Mouse (Mus musculus): ENCODE results near the gene Smad3.

Smad3 gene

GRCm38 (mm10) chr9:63709266-63709665, 48.5 kb downstream of the Smad3 start:
- peak; percentile 41 for DNase-seq (ENCODE audit: low read depth, low spot score)
- Histone ChIP-seq H3K27me3 (ENCODE audit: control insufficient read depth, insufficient read depth, low read length, poor library complexity, severe bottlenecking) (no peaks in the 10 kb centered on the region), H3K36me3 (ENCODE audit: control insufficient read depth, insufficient read depth, low read length, poor library complexity, severe bottlenecking) (no peaks in the 10 kb centered on the region)

DNA sequence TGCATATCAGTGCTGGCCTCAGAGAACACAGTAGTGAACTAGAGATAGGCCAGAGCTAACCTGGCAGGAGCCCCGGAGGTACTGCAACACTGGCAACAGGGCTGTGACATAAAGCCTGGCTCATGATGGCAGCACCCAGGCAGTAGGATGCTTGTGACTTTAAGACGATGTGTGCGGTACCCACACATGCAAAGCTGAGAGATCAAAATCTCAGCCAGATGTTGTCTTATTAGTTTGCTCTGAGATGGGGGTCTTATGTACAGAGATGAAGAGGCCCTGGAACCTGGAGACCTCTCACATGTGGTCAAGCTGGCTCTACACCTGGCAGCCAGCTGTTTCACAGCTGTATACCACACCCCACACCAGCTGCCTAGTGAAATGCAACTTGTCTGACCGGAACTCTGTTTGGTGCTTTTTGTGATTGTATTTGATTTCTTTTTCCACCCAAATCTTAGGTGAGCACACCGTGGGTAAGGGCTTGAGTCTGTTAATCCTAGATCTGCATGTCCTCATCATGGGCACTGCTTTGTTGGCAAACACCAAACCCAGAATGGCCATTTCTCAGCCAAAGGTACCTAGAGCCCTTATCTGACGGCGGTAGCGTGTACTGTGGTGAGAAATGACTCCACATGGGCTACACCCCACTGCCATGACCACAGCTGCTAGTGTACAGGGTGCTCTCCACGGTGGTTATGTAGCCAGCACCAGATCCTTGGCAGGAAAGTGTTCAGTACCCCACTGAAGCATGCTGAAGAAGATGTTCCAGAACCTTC, 49.8 kb downstream of the Smad3 start:
- no peaks in the 10 kb centered on the region for H3K36me3 ChIP-seq (ENCODE audit: control insufficient read depth, insufficient read depth, low read length, poor library complexity, severe bottlenecking)
- no peak for DNase-seq (ENCODE audit: low read depth, low spot score)
- H3K27me3 ChIP-seq (ENCODE audit: control insufficient read depth, insufficient read depth, low read length, poor library complexity, severe bottlenecking): no peaks in the 10 kb centered on the region

- Histone ChIP-seq H3K36me3 (ENCODE audit: control insufficient read depth, insufficient read depth, low read length, poor library complexity, severe bottlenecking) (no peaks in the 10 kb centered on the region), H3K27me3 (ENCODE audit: control insufficient read depth, insufficient read depth, low read length, poor library complexity, severe bottlenecking) (no peaks in the 10 kb centered on the region)
- DNase-seq (ENCODE audit: low read depth, low spot score): peak; percentile 84
Observed at GRCm38 (mm10) chr9:63706152-63706733, 51.6 kb downstream of the Smad3 start.

DNA sequence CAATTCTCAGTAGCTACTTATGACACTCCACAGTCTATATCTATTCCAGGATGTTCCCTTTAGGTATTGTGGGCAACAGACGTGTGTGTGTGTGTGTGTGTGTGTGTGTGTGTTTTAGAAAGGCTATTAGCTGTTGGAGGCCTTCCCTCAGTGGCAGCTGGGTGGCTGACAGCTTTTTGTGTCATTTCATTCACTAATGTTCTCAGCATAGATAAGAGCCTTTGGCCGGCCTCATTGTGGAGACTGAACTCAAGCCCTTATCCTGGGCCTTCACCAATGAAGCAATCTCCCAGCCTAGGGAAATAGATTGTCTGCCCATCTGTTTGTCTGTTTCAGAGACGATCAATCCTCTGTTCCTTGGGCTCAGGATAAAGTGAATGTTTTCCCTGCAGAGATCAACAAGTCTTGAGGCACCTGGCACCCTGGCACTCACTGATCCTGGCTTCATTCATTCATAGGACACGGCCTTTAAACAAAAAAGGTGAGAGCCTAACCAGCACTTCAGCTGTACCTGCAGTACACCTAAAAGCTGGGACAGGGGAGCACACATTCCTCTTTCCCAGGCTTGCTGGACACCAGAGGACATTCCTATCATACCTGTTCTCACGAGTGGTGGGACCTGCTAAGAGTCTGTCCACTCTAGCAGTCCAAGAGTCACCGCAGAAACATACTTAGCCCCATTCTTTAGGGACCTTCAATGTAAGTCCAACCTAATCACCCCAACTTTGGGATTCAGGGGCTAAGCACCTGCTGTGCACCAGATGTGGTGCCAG, 52.6 kb downstream of the Smad3 start:
- Histone ChIP-seq H3K36me3 (ENCODE audit: control insufficient read depth, insufficient read depth, low read length, poor library complexity, severe bottlenecking) (no peaks in the 10 kb centered on the region), H3K27me3 (ENCODE audit: control insufficient read depth, insufficient read depth, low read length, poor library complexity, severe bottlenecking) (no peaks in the 10 kb centered on the region)
- no peak for DNase-seq (ENCODE audit: low read depth, low spot score)

DNA sequence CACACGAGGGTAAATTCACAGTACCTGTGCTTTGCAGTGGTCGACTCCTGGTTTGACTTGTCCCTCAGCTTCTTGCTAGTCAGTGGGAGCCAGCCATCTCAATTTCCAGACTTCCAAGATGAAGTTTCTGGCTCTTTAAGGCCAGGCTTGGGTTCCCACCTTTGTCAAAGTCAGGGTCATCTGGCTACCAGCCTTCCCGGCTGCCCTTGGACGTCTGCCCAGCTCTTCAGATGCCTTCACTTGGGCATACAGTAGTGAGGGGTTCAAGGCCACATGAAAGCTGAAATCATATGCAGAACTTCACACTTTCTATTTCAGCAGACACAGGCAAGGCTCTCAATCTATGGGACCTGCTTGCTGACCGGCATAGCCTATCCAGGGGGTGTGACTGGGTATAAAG, 53.7 kb downstream of the Smad3 start:
- Histone ChIP-seq H3K27me3 (ENCODE audit: control insufficient read depth, insufficient read depth, low read length, poor library complexity, severe bottlenecking) (no peaks in the 10 kb centered on the region), H3K36me3 (ENCODE audit: control insufficient read depth, insufficient read depth, low read length, poor library complexity, severe bottlenecking) (no peaks in the 10 kb centered on the region)
- no peak for DNase-seq (ENCODE audit: low read depth, low spot score)

GRCm38 (mm10) chr9:63703236-63703785, 54.5 kb downstream of the Smad3 start:
- Histone ChIP-seq H3K27me3 (ENCODE audit: control insufficient read depth, insufficient read depth, low read length, poor library complexity, severe bottlenecking) (no peaks in the 10 kb centered on the region), H3K36me3 (ENCODE audit: control insufficient read depth, insufficient read depth, low read length, poor library complexity, severe bottlenecking) (no peaks in the 10 kb centered on the region)
- no peak for DNase-seq (ENCODE audit: low read depth, low spot score)

DNA sequence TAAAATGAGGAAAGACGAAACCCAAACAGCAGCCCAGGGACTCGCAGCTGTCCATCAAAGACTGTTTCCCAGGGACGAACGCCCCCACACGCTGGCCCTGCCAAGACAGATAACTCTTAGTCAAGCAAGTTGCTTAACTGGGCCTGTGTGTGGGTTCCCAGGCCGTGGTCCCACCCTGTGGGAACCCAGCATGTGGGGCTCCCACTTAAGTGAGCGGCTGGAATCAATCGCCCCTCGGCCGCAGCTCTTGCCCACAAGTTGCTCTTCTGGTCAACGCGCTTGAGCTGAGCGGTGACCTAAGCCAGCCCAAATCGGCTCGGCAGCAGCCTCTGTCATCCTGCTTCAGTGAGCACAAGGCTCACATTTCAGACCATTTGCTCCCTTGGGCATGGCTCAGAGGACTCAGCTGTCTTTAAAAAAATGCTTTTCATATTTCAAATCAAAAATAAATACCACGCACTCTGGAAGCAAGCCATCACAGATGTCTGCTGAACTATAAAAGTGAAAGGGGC, 55.2 kb downstream of the Smad3 start:
- DNase-seq (ENCODE audit: low read depth, low spot score): peak; percentile 40

GRCm38 (mm10) chr9:63701957-63702309, 55.9 kb downstream of the Smad3 start:
- H3K36me3 ChIP-seq (ENCODE audit: control insufficient read depth, insufficient read depth, low read length, poor library complexity, severe bottlenecking): no peaks in the 10 kb centered on the region
- H3K27me3 ChIP-seq (ENCODE audit: control insufficient read depth, insufficient read depth, low read length, poor library complexity, severe bottlenecking): no peaks in the 10 kb centered on the region
- DNase-seq (ENCODE audit: low read depth, low spot score): no peak

More for the DNA sequence above, 55.2 kb downstream of the Smad3 start:
- Histone ChIP-seq H3K27me3 (ENCODE audit: control insufficient read depth, insufficient read depth, low read length, poor library complexity, severe bottlenecking) (no peaks in the 10 kb centered on the region), H3K36me3 (ENCODE audit: control insufficient read depth, insufficient read depth, low read length, poor library complexity, severe bottlenecking) (no peaks in the 10 kb centered on the region)

GRCm38 (mm10) chr9:63701258-63701956, 56.4 kb downstream of the Smad3 start:
- Histone ChIP-seq H3K36me3 (ENCODE audit: control insufficient read depth, insufficient read depth, low read length, poor library complexity, severe bottlenecking) (no peaks in the 10 kb centered on the region), H3K27me3 (ENCODE audit: control insufficient read depth, insufficient read depth, low read length, poor library complexity, severe bottlenecking) (no peaks in the 10 kb centered on the region)
- no peak for DNase-seq (ENCODE audit: low read depth, low spot score)

DNA sequence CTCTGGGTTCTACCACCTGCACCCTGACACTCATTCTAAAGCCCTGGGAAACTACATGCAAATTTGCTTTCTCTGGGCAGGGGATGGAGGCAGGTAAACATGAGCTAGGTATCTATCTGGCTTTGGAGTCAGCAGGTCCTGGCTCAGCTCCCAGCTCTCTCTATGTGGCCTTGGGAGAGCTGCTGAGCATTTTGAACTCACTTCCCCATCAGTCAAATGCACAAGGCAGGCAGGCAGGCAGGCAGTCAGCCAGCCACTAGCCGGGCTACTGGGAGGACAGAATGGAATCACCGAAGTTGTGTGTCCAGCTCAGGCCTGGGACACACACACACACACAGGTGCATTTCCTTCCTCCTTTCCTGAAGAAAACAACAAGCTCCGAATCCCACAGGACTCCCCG, 58.6 kb downstream of the Smad3 start:
- Histone ChIP-seq H3K27me3 (ENCODE audit: control insufficient read depth, insufficient read depth, low read length, poor library complexity, severe bottlenecking) (no peaks in the 10 kb centered on the region), H3K36me3 (ENCODE audit: control insufficient read depth, insufficient read depth, low read length, poor library complexity, severe bottlenecking) (no peaks in the 10 kb centered on the region)
- no peak for DNase-seq (ENCODE audit: low read depth, low spot score)

GRCm38 (mm10) chr9:63698320-63699045, 59.3 kb downstream of the Smad3 start:
- DNase-seq (ENCODE audit: low read depth, low spot score): no peak
- Histone ChIP-seq H3K27me3 (ENCODE audit: control insufficient read depth, insufficient read depth, low read length, poor library complexity, severe bottlenecking) (no peaks in the 10 kb centered on the region), H3K36me3 (ENCODE audit: control insufficient read depth, insufficient read depth, low read length, poor library complexity, severe bottlenecking) (no peaks in the 10 kb centered on the region)

DNA sequence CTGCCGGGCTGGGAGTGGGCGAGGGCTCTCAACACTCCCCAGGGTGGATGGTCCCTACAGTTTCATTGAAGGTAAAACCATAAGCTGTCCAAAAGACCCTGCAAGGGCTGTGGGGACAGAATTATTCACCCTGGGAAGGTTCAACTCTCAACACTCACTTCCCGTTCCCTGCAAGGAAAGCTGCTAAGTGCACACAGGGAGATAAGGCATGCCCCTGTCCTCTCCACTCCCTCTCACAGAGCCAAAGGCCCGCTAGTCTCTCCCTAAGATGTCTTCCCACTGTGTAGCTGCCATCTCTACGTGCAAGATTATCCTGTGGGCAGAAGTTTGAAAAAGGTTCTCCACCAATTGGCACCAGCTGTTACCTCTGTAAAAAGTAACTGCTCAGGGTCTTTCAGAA, 60.2 kb downstream of the Smad3 start:
- Histone ChIP-seq H3K27me3 (ENCODE audit: control insufficient read depth, insufficient read depth, low read length, poor library complexity, severe bottlenecking) (no peaks in the 10 kb centered on the region), H3K36me3 (ENCODE audit: control insufficient read depth, insufficient read depth, low read length, poor library complexity, severe bottlenecking) (no peaks in the 10 kb centered on the region)
- DNase-seq (ENCODE audit: low read depth, low spot score): no peak

DNA sequence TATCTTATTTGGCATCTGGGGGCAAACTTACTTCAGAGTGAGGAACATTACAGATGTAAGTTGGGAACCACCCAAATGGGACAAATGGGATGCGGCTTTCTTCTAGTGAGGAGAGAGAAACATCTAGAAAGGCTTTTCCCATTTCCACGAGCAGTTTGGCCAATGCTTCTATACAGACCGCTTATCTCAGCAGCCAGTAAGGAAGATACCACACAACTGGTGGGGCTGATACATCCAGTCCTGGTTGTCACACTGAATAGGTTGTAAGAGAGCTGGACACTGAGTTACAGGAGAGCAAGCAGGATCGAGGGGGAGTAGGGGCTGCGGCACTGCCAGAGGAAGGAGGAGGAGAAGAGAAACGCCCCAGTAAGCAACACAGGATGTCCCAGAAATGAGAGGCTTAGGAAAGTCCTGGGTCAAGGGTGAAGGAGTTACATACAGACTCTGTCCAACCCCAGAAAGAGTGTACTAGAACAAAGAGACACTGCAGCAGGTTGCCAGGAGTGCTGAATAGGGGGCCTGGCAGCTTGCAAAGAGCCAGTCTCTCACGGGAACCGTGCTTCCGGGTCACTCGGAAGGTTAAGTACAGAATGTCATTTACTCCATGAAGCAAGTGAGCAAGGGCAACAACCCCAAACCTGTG, 61.2 kb downstream of the Smad3 start:
- no peak for DNase-seq (ENCODE audit: low read depth, low spot score)
- no peaks in the 10 kb centered on the region for H3K27me3 ChIP-seq (ENCODE audit: control insufficient read depth, insufficient read depth, low read length, poor library complexity, severe bottlenecking)
- no peaks in the 10 kb centered on the region for H3K36me3 ChIP-seq (ENCODE audit: control insufficient read depth, insufficient read depth, low read length, poor library complexity, severe bottlenecking)
